Mouse (Mus musculus) spleen, adult 2 months (tissue): ENCODE results near the gene Bcl2l11.

Source experiments
- CTCF ChIP-seq: fragments of 200-500 bp; IDR thresholded peaks from 2 replicates; pipeline ENCODE4 v1.5.1; 2011; ENCODE audit warnings: mild to moderate bottlenecking, inconsistent platforms; ENCODE audit not compliant: insufficient read depth, insufficient read length, insufficient replicate concordance; ENCODE audit errors: extremely low read depth
- POLR2A ChIP-seq: fragments of 200-500 bp; IDR thresholded peaks from 2 replicates; pipeline ENCODE4 v1.6.1; 2011; ENCODE audit warnings: low read depth, low read length, inconsistent platforms

DNA sequence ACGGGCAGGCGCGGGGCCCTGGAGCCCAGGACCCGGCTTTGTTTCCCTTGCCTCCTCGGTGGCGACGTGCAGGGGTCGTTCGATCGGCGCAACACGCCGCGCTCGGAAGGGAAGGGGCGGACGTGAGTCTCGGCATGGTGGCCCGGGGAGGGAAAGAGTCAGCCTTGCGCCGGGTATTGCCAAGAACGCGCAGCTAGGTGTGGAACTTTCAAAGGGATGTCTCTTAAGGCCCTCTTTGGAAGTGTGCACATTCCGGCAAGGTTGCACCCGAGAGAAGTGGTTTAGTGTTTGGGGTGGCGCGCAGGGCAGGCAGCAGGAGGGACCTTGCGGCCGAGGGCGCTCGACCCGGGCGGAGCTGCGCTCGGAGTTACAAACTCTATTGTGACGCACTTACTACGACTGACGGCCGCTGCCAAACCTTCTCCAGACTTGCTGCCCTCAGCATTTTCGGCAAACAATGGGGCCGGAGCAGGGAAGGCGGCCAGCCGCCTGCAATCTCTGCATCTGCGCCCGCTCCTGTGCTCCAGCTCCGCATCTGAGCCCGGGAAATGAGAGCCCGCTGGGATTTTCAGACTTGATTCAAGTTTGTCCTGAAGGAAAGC lies 2.0 kb downstream of the Bcl2l11 start:
- TF ChIP-seq POLR2A, result no peak
- TF ChIP-seq CTCF, result no peak
